Mouse (Mus musculus) erythroblast, adult 5-6 weeks (primary cell): ENCODE results near the gene Frmd5. TPM values are rescaled to one million over a fixed set of nuclear protein-coding genes. Genes with fewer than 3 reads are reported as not detected.
A peak's percentile ranks its signal among the peaks of the same experiment; 100 is the strongest.
"Not testable (repeated sequence)": the region's sequence is repeated elsewhere in the genome, so short reads cannot be mapped to it uniquely, and the experiment has no call there.

Experiments
- ATAC-seq: replicated peaks from 2 replicates; pipeline ENCODE4 v1.8.0; 2016; ENCODE audit warnings: moderate number of reproducible peaks, mild to moderate bottlenecking, moderate TSS enrichment, inconsistent platforms; ENCODE audit not compliant: poor library complexity, low FRiP score, severe bottlenecking
- total RNA-seq, 2 experiments: library from RNA; stranded (forward) in 1 of 2; stranded (reverse) in 1 of 2; fragments of 150-400 nt in 1 of 2; fragments of 200-764, 138-1000 nt in 1 of 2; gene quantifications; 2 replicates each; pipeline versions ENCODE4 v1.2.3 to v1.2.4; 2015 to 2017; ENCODE audit warnings: low replicate concordance in 2 of 2

Frmd5 gene
- total RNA-seq, 2 experiments from 2014 or later: not detected

DNA sequence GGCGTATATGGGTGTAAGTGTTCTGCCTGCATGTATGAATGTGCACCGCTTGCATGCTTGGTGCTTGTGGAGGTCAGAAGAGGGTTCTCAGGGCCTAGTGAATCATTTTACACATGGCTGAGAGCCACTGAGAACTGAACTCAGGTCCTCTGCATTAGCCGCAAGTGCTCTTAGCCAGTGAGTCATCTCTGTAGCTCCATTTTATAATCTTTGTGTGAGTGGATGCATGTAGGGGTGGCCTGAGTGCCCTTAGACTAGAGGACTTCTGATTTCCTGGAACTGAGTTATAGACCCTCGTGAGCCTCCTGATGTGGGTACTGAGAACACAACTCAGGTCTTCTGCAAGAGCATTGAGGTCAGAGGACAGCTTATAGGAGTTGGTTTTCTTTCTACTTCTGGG, 292.7 kb downstream of the Frmd5 start:
- no peak for ATAC-seq

DNA sequence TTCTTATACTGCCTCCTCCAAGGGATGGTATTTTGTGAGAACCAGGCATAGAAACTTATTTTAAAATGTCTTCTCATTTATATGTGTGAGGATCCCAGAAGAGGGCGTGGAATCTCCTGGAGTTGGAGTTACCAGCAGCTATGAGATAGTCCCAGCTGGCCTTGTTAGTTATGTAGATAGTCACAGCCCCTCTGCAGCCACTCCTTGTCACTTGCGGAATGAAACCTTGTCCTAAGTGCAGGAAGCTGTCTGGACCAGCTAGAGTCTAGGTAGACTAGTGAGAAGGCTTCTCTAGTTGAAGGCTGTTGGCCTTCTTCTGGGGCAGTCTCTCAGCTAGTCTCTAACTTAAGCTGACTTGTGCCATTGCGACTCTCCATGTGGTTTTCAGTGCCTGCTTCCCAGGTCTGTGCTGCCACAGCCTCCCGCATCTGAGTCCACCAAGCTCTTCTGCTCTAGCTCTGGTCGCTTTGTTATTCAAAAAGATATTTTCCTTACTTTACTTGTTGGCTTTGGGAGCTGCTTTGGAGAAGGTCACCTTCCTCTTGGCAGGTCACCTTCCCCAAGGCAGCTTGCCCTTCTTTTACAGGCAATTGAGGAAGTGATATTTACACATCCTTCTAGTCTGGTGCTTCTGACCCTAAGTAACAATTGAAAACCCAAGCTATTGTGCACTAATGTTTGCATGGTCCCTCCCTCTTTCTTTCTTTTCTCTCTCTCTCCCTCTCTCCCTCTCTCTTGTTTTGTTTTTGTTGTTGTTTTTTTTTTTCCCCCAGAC, 293.7 kb downstream of the Frmd5 start:
- not testable (repeated sequence) for ATAC-seq

- no peak for ATAC-seq
These were observed 295.5 kb downstream of the Frmd5 start for GRCm38 (mm10) chr2:121511401-121511800.

DNA sequence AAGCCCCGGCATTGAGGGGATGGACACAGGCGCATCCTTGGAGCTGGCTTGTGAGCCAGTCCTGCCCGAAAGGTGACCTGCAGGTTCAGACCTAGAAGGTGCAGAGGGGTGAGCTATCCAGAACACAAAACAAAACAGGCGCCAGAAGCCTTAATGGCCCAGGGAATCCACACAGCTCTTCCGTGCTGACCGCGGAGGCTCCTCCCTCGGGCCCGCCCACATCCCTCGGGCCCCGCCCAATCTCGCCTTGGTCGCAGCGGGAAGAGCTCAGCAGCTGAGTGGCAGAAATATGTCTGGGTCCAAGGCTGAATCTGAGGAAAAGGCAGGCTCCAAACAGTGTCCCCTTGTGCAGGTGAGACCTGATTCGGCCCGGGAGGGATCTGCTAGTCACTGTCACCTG, 297.3 kb downstream of the Frmd5 start:
- peak; percentile 76 for ATAC-seq

DNA sequence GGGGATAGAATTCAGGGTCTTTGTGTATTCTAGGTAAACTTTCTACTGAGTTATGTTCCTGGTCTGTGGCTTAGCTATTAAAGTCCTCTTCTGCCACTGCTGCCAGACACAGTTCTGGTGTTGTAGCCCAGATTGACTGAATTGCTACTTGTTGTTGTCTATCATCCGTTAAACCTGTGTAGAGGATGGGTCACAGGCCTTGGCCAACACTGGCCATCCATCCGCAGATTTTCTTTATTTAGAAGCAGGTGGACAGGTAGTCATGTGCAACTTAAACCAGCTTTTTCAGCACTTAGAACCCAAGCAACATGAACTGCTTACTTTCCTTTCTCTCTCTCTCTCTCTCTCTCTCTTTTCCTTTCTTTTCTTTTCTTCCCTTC, 298.9 kb downstream of the Frmd5 start:
- ATAC-seq: no peak

DNA sequence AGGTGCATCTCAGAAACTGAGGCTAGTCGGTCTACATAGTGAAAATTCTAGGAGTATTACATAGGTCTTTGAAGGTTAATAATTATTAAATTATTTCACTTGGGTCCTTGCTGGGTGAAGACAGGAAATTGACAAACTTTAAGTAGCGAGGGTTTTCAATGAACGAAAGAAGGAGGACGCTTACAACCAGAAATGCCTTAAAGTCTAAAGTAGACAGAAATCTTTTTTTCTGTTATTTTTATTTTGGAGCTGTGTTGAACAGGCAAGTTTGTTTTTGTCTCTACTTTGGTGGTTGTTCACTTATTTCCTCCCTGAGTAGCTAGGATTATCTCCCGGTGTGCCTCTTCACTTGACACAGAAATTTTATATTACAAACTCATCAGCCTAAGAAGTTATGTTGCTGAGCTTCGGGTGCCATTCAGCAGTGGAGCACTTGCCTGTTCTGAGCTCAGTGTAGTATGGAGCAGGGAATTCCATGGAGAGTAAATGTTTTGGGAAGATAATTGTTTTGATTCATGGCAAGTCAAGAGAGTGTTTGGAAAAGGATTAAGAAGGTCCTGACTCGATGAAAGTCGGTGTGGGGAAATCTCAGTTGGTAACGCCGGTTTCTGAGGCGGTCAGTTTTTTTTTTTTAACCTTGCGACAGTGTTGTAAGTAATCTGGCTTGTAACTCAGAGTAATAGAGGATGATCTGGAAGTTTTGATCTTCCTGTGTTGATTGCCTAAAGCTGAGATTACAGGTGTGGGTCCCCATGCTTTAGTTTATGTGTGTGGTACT, 299.5 kb downstream of the Frmd5 start:
- ATAC-seq: no peak

DNA sequence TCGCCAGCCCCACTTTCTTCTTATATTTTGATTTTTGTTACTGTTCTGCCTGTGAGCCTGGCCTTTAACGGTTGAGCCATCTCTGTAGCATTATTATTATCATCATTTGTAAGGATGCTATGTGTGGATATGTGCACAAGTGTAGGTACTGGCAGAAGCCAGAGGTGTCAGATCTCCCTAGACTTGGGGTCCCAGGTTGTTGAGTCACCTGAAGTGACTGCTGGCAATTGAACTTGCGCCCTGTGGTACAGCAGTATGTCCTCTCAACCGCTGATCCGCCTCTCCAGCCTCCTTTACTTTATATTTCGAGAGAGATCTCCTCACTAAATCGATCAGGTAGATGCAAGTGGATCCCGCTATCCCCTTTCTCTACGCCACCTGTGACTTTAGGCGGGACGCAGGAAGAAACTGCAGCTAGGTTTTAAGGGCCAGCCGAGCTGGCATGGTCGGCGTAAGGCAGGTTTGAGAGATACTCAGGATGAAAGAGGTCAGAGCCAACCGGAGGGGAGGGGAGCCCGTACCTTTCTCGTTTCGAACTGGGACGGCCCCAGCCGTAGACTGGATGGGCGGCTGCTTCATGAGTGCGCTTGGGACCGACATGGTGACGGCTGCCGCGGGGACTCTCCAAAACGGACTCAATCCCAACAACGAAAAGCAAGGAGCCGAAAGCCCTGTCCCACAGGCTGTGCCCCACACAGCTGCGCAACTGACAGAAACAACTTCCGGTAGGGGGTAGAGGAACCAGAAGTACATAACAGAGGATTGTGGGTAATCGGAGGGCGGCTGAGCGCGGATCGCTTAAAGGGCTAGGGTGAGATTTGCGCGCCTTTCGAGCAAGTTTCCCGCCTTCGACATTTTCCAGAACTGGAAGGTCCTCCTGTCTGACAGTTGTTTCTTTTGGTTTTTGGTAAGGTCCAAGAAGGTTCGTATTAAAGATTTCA, 300.7 kb downstream of the Frmd5 start, which contains the start of the genes Mfap1a and Wdr76:
Mfap1a (minus strand) TSS at position 724 of the 941 bp plus-strand sequence.
Wdr76 (plus strand) TSS at position 782 of the 941 bp plus-strand sequence.
- peak; percentile 90 for ATAC-seq

- 0 out of 2 replicates have a peak, but pooled peaks have one; percentile 45 for ATAC-seq
These were observed 305.3 kb downstream of the Frmd5 start for GRCm38 (mm10) chr2:121501550-121501949.

Other genes with a start within 250 kb of the Frmd5 start
- gene Casc4, start 59.9 kb upstream of the Frmd5 start, total RNA-seq (2015; ENCODE audit: low replicate concordance): 1.5 and 2.9 TPM in 2 replicates
- 0.77 and 4.2 TPM in 2 replicates for gene Casc4, start 59.9 kb upstream of the Frmd5 start, total RNA-seq (2017; ENCODE audit: low replicate concordance)
- 19.4 and 23.4 TPM in 2 replicates for gene Ctdspl2, start 148.9 kb upstream of the Frmd5 start, total RNA-seq (2015; ENCODE audit: low replicate concordance)
- 22.6 and 30.2 TPM in 2 replicates for gene Ctdspl2, start 148.9 kb upstream of the Frmd5 start, total RNA-seq (2017; ENCODE audit: low replicate concordance)
- not detected in 2 replicates for gene Mageb3, start 149.0 kb upstream of the Frmd5 start, total RNA-seq (2015; ENCODE audit: low replicate concordance)
- 0.43 TPM in 1 of 2 replicates, not detected in the other for gene Mageb3, start 149.0 kb upstream of the Frmd5 start, total RNA-seq (2017; ENCODE audit: low replicate concordance)
- gene Eif3j1, start 221.5 kb upstream of the Frmd5 start, total RNA-seq (2015; ENCODE audit: low replicate concordance): 5.0 and 6.7 TPM in 2 replicates
- 14.5 and 21.5 TPM in 2 replicates for gene Eif3j1, start 221.5 kb upstream of the Frmd5 start, total RNA-seq (2017; ENCODE audit: low replicate concordance)